Mouse (Mus musculus) kidney, postnatal 4 days (tissue): ENCODE results near the gene Eepd1.

ENCODE experiments used
- DNase-seq, 2 experiments: peaks; one replicate each; pipeline ENCODE4 v3.0.0; 2021; ENCODE audit warnings: mixed read lengths in 2 of 2

Gene Eepd1

GRCm38 (mm10) chr9:25489221-25489960, 8.0 kb downstream of the Eepd1 start:
- no peak for DNase-seq

GRCm38 (mm10) chr9:25490278-25491145, 9.2 kb downstream of the Eepd1 start:
- no peak for DNase-seq

DNA sequence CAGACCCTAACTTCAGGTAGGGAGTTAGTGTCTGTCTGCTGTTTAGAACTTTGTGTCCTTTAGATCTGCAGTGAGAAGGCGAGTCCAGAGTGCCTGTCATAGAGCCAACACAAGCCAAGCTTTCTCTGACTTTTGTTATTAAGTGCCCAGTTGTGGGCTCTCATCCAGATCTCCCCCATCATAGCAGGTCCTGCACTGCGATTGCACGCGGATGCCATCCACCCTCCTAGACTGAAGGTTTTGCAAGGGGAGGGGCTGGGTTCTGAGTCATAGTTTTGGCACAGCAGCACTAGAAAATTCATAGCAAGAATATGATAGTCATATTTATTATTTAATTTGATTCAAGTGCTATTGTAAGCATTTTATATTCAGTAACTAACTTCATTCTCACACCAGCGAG, 12.6 kb downstream of the Eepd1 start:
- no peak for DNase-seq

GRCm38 (mm10) chr9:25495601-25496000, 14.3 kb downstream of the Eepd1 start:
- DNase-seq, result no peak

DNA sequence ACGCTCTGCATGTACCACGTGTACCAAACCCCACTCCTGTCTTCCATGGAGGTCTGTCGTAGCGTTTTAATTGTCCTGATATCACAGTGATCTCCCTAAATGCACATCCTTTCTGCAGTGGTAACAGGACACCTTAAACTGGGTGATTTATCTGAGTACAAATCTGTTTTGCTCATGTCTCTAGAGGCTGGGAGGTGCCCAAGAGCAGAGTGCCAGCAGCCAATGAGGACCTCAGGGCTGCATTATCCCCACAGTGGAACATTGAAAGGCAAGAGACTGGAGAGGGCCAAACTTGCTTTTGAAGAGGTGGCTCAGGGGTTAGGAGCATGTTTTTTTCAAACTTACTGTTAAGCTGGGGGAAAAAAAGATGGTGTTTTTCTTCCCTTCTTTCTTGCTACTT, 14.8 kb downstream of the Eepd1 start:
- DNase-seq, result no peak

- no peak for DNase-seq
Observed at GRCm38 (mm10) chr9:25496703-25497102, 15.4 kb downstream of the Eepd1 start.

DNA sequence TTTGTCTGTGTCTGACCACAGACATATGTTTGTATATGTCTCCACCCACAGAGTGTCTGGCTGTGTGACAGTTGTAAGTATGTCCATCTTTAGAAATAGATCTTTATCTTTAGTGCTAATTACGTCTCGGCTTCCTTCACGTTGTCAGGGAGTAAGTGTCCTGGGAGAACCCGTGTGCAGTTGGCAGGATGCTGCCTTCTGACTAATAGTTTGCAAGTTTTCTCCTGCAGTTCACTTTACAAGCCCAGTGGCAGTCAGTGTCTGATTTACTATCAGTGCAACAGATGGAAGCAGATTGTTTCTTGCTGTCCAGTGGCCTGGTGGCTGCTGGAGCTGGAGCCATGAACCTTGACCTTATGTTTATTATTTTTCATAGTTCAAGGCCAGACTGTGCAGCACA, 17.4 kb downstream of the Eepd1 start:
- DNase-seq, result peak; percentile 29 to 43

- DNase-seq, result no peak
Observed at GRCm38 (mm10) chr9:25499306-25499705, 18.0 kb downstream of the Eepd1 start.

DNA sequence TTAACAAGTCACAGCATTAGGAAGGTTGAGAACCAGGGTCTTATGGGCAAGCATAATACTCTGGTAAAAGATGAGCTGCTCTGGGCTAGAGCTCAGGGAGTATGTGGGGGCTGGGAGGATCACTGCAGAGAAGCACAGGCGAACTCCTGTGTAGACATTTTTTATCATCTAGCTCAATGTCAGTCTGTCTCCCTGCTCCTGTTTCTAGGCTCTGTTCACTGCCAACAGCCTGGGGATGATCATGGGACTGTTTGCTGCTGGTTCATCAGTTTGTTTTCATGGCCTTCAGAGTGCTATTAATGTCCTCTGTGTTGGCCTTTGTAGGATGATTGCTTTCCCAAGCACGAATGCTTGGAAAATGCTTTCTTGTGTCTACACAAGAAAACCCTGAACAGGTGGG, 18.7 kb downstream of the Eepd1 start:
- DNase-seq, result no peak

- no peak for DNase-seq
Observed at GRCm38 (mm10) chr9:25508825-25509224, 27.5 kb downstream of the Eepd1 start.

DNA sequence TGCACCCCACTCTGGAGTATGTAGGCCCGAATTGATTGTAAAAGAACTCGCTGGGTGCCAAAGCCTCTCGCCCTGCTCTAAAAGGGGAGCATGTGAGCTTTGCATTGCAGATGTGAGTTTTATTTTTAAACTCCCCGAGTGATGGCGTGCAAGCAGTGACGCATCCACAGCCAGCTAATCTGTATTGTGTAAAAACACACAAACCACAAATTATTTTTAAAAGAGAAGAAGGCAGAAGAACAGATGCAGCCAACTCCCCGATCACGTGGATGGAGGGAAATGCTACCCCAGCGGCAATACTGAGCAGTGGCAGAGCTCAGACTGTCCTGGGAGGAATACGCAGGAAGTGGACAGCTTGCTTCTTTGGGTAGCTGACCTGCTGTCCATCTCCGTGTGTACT, 29.2 kb downstream of the Eepd1 start:
- DNase-seq, result no peak

DNA sequence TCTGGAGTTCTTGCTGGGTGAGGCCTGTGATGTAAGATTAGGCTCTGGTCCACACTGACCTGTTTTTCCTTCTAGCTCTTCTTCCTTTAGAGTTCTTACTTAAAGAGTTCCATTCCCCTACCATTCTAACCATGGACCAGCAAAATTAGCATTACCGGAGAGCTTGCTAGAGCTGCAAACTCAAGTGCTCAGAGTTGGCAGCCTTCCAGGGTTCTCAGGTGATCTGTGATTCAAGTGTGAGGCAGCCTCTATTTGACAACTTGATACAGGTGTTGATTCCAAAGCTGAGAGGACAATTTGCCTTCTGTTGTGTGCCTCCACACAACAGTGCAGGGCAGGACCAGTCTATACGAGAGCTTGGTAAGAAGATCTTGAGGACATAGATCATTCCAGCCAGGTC, 31.7 kb downstream of the Eepd1 start:
- peak; percentile 28 to 31 for DNase-seq

- DNase-seq, result no peak
Observed at GRCm38 (mm10) chr9:25513556-25513955, 32.2 kb downstream of the Eepd1 start.

DNA sequence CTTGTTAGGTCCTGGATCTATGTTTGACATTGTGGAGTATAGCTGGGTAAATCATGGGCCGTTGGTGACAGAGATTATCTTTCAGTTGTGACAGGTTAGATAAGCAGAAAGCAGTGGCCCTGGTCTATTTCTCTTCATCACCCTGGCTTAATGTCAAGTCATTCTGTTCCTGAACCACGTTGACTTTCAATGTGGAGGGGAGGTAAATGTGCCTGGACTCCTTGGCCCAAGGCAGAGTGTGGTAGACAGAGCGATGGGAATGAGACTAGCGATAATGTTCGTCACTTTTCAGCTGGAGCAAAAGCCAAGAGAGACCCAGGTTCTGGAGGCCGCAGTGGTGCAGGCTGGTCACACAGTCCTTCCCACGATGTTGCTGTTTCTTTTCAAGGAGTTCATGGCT, 35.3 kb downstream of the Eepd1 start:
- no peak for DNase-seq

- peak; percentile 30 to 56 for DNase-seq
Observed at GRCm38 (mm10) chr9:25517982-25518381, 36.6 kb downstream of the Eepd1 start.

- DNase-seq, result peak; percentile 11 to 19
Observed at GRCm38 (mm10) chr9:25519193-25519592, 37.8 kb downstream of the Eepd1 start.

DNA sequence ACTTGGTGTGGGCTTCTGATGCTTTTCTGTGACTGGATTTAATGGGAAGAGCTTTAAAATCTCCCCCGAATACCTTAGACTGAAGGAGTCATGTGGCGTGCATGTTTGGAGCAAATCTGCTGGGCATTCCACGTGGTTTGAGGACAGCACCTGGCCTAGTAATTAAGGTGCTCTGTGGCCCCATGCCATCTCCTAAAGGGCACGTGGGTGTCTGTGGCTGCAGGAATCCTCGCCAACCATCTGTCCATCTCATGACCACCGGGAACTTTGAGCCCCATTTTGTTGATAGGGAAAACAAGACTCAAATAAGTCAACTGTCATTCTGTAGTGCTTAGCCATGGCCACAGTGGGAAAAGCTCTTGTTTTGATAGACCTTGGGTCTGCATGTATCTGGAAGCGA, 39.5 kb downstream of the Eepd1 start:
- DNase-seq, result no peak

DNA sequence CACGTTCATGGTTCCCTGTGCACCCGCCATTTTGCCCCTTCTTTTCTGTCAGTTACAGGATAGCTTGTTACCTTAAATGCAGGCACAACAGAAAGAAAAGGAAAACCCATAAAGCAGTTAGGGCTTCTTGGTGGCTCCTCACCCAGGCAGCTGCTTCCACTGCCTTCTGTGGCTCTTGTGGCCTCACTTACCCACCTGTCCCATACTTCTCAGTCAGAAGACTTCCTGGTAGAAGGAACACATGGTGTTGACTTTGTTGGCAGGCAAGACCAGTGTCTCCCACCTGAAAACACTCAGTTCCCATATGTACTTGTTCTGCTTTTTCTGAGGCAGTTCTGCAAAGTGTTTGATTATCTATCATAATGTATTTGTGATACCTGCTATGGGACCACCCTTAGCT, 40.5 kb downstream of the Eepd1 start:
- DNase-seq, result no peak

GRCm38 (mm10) chr9:25526516-25526915, 45.2 kb downstream of the Eepd1 start:
- DNase-seq, result no peak

DNA sequence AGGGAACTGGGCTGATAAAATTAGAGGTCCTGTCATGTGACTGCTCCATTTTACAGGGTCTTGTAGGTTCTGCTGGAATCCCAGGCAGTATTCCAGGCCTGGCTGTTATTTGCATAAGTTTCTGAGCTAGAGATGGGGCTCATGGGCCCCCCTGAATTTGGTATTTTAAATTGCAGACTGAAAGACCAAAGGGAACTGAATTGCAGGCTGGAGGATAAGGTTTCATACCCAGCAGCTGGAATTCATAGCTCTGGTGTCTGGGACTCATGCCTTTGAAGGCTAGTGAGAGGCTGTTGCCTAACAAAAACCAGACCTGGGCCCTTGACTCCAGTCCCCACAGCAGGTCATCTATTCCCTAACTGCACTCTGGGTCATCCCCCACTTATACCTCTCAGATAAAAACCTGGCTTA, 45.6 kb downstream of the Eepd1 start:
- no peak for DNase-seq

- no peak for DNase-seq
Observed at GRCm38 (mm10) chr9:25527359-25528038, 46.2 kb downstream of the Eepd1 start.

- no peak for DNase-seq
Observed at GRCm38 (mm10) chr9:25531627-25532026, 50.3 kb downstream of the Eepd1 start.

DNA sequence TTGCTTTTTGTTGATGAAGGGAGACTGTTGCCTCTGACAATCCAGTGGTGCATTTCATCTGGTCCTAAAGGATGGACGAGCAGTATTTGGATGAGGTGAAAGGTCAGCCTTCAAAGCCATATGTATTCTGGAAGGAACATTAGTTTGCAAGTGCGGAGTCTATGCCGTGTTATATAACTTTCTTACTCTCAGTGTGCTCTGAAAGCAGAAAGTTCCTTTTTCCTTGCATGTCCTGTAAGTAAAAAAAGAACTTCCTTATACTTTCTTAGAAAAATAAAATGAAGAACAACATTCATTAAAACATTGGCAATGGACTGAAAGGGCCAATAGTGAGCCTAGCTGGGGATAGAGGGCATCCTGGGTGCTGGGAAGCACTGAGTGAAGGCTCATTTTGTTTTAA, 50.8 kb downstream of the Eepd1 start:
- no peak for DNase-seq

GRCm38 (mm10) chr9:25535487-25535886, 54.1 kb downstream of the Eepd1 start:
- DNase-seq, result no peak
